Mouse (Mus musculus) heart, adult 2 months (tissue): ENCODE data around the gene Oip5. TPM values are rescaled to one million over a fixed set of nuclear protein-coding genes. Genes with fewer than 3 reads are reported as not detected.
"Not testable (repeated sequence)": the region's sequence is repeated elsewhere in the genome, so short reads cannot be mapped to it uniquely, and the experiment has no call there.

Experiments
- DNase-seq, 2 experiments: peaks; one replicate each; pipeline ENCODE4 v3.0.0; 2021
- H3K27ac ChIP-seq: fragments of 200-600 bp; 2 replicates; pipeline ENCODE4 v1.8.1; 2022
- H3K27me3 ChIP-seq: fragments of 200-500 bp; 2 replicates; pipeline ENCODE4 v1.6.1; 2012; ENCODE audit warnings: mild to moderate bottlenecking, low read length, inconsistent platforms, mixed read lengths; ENCODE audit not compliant: control insufficient read depth, insufficient read depth
- H3K36me3 ChIP-seq: fragments of 200-500 bp; 2 replicates; pipeline ENCODE4 v1.6.1; 2012; ENCODE audit warnings: low read length, inconsistent platforms; ENCODE audit not compliant: control insufficient read depth, insufficient read depth
- H3K4me1 ChIP-seq: fragments of 200-500 bp; 2 replicates; pipeline ENCODE4 v1.6.1; 2011; ENCODE audit warnings: low read length; ENCODE audit not compliant: control insufficient read depth, insufficient read depth
- H3K4me3 ChIP-seq: fragments of 200-600 bp; 2 replicates; pipeline ENCODE4 v1.8.1; 2022
- H3K79me2 ChIP-seq: fragments of 200-500 bp; replicated peaks from 2 replicates; pipeline ENCODE4 v1.6.1; 2012; ENCODE audit warnings: mild to moderate bottlenecking, inconsistent platforms, low read length, moderate library complexity, mixed read lengths; ENCODE audit not compliant: control insufficient read depth, insufficient read depth
- H3K9ac ChIP-seq: fragments of 200-500 bp; 2 replicates; pipeline ENCODE4 v1.6.1; 2012; ENCODE audit warnings: low read depth, mild to moderate bottlenecking, control low read depth, inconsistent platforms, low read length, mixed read lengths
- CTCF ChIP-seq: fragments of 200-600 bp; IDR thresholded peaks from 2 replicates; pipeline ENCODE4 v1.8.1; 2022; ENCODE audit warnings: antibody characterized with exemption, mild to moderate bottlenecking, moderate library complexity
- EP300 ChIP-seq: fragments of 200-500 bp; IDR thresholded peaks from 2 replicates; pipeline ENCODE4 v1.6.1; 2011; ENCODE audit warnings: low read depth, low read length, control low read depth; ENCODE audit not compliant: insufficient read depth
- POLR2A ChIP-seq: fragments of 200-500 bp; IDR thresholded peaks from 2 replicates; pipeline ENCODE4 v1.6.1; 2011; ENCODE audit warnings: mild to moderate bottlenecking, low read depth, low read length, control low read depth; ENCODE audit not compliant: insufficient read depth
- WGBS: fragments of 180-500 bp; shearing (Covaris S2); methylation state at CpG from one replicate; pipeline ENCODE4 v1.1.7; 2018; 5-methylcytosine and 5-hydroxymethylcytosine counted together
- intact Hi-C: fragments of 180-260 bp; cut with DNase I; formaldehyde crosslinking; loops from one replicate; pipeline ENCODE4 v1.15.1; 2025
- polyA plus RNA-seq: library from polyadenylated mRNA; depleted of rRNA; stranded (reverse); fragments of >200 nt; gene quantifications from 2 replicates; pipeline ENCODE4 v1.2.3, GENCODE M21; 2012
- total RNA-seq, 2 experiments: library from RNA; stranded (reverse); gene quantifications; 2 replicates each; pipeline ENCODE4 v1.2.3; 2021

Gene Oip5
- total and polyA plus RNA-seq, 3 experiments = 0.16 to 0.37 (median 0.20) TPM

DNA sequence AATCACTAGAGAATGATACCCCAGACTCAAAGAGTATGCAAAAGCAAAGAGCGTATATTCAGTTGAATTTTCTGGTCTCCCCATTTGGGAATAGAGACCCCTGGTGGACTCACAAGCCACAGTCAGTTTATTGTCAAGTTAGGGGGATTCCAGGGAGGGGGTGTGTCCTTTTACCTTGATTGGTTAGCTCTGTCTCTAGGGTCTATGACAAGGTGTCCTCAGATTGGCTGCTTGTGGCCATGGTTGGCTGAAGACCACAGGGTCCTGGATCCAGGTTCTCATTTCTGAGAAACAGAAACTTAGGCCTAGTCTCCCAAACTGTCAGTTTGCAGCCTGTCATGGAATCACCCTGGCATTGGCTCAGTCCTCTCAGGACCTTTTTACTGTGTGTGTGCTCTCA is 18.5 kb upstream of the Oip5 start:
- H3K9ac ChIP-seq = no peak overlapping the region
- intact Hi-C loops = no loop called here
- H3K36me3 ChIP-seq = no peaks in the 10 kb centered on the region
- 94% methylated on average over 1 of the region's 1 CpGs for WGBS
- no peaks in the 10 kb centered on the region for H3K4me1 ChIP-seq
- H3K27me3 ChIP-seq = no peaks in the 10 kb centered on the region
- no peak overlapping the region for H3K27ac ChIP-seq
- DNase-seq = no peak
- H3K79me2 ChIP-seq = no peaks in the 10 kb centered on the region
- H3K4me3 ChIP-seq = no peak overlapping the region
- TF ChIP-seq CTCF = no peak
- no peak for TF ChIP-seq EP300
- no peak for TF ChIP-seq POLR2A

DNA sequence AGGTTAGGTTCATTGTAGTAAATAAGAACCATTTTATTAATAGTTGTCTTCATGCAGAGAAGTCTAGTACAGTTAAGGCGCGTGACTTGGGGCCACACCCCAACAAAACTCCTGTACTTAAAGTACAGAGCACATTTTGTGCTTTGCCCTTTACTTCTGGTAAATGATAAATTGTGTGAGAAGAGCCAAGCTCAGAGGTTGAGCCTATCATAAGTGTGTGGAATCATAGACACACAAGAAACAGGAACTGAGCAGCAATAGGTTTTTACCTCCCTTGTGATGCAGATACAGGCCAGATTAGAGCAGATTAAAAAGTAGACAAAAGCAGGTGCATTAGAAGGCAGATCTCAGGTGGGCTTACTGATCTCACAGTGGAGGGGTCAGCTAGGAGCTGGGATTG is 3.0 kb upstream of the Oip5 start:
- no peaks in the 10 kb centered on the region; the same call in 1 of the 2 replicates for H3K4me1 ChIP-seq
- no peaks in the 10 kb centered on the region for H3K36me3 ChIP-seq
- H3K27me3 ChIP-seq = no peaks in the 10 kb centered on the region
- DNase-seq = no peak
- H3K79me2 ChIP-seq = no peaks in the 10 kb centered on the region
- H3K27ac ChIP-seq = no peak overlapping the region
- WGBS = 98% methylated on average over 2 of the region's 2 CpGs
- H3K9ac ChIP-seq = no peak overlapping the region
- H3K4me3 ChIP-seq = no peak overlapping the region
- intact Hi-C loops = no loop called here
- TF ChIP-seq POLR2A = no peak
- no peak for TF ChIP-seq EP300
- TF ChIP-seq CTCF = no peak

DNA sequence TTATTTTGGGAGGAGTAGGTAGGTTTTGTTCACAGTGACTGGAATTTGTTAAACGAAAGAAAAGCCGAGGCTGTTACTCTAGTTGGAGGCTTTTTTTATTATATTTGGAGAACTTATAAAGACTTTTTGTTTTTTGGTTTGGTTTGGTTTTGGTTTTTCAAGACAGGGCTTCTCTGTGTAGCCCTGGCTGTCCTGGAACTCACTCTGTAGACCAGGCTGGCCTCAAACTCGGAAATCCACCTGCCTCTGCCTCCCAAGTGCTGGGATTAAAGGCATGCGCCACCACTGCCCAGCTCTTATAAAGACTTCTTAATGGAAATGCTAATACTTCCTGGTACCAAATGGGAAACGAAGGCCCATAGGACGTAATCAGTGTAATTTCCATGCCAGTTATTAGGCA is 733 bp upstream of the Oip5 start:
- not testable (repeated sequence) for H3K79me2 ChIP-seq, H3K27me3 ChIP-seq, H3K27ac ChIP-seq, H3K4me1 ChIP-seq, H3K36me3 ChIP-seq, DNase-seq
- Histone ChIP-seq H3K9ac (peak overlapping the region; percentile 19; the same call in 1 of the 2 replicates), H3K4me3 (peak overlapping the region; percentile 50)
- intact Hi-C loops = loop anchor here (2.0 kb wide), 1 partner anchor 24 kb away; no protein-coding TSS in a partner anchor
- 3% methylated on average over 6 of the region's 6 CpGs for WGBS

- no peak for DNase-seq
- WGBS = under 1% methylated on average over 13 of the region's 13 CpGs
- Histone ChIP-seq H3K79me2 (no peaks in the 10 kb centered on the region), H3K36me3 (no peaks in the 10 kb centered on the region), H3K4me3 (peak overlapping the region; percentile 50), H3K27me3 (no peaks in the 10 kb centered on the region), H3K27ac (peak overlapping the region; percentile 0; the same call in 1 of the 2 replicates), H3K4me1 (no peaks in the 10 kb centered on the region; the same call in 1 of the 2 replicates), H3K9ac (peak overlapping the region; percentile 71)
- TF ChIP-seq EP300 = no peak
- TF ChIP-seq CTCF = no peak
- no peak for TF ChIP-seq POLR2A
- intact Hi-C loops = loop anchor here (2.0 kb wide), 1 partner anchor 23 kb away; no protein-coding TSS in a partner anchor
Measured at GRCm38 (mm10) chr2:119617841-119618198, 449 bp downstream of the Oip5 start.

GRCm38 (mm10) chr2:119607023-119607422 is 11.2 kb downstream of the Oip5 start:
- H3K9ac ChIP-seq = no peak overlapping the region
- peaks cover 43% of the 10 kb centered on the region for H3K36me3 ChIP-seq
- TF ChIP-seq EP300 = no peak
- no peak for TF ChIP-seq POLR2A
- no peak for TF ChIP-seq CTCF
- intact Hi-C loops = no loop called here
- H3K4me1 ChIP-seq = peaks cover 3% of the 10 kb centered on the region
- 73% methylated on average over 4 of the region's 4 CpGs for WGBS
- H3K27me3 ChIP-seq = no peaks in the 10 kb centered on the region
- no peak overlapping the region for H3K4me3 ChIP-seq
- no peak overlapping the region for H3K27ac ChIP-seq
- no peaks in the 10 kb centered on the region; the same call in 1 of the 2 replicates for H3K79me2 ChIP-seq
- DNase-seq = no peak

- no peak for TF ChIP-seq CTCF
- TF ChIP-seq EP300 = no peak
- TF ChIP-seq POLR2A = no peak
- Histone ChIP-seq H3K36me3 (peaks cover 54% of the 10 kb centered on the region), H3K4me1 (peaks cover 9% of the 10 kb centered on the region), H3K27me3 (no peaks in the 10 kb centered on the region), H3K9ac (no peak overlapping the region), H3K27ac (no peak overlapping the region), H3K4me3 (no peak overlapping the region), H3K79me2 (peaks cover 1% of the 10 kb centered on the region)
- no peak for DNase-seq
- 69% methylated on average over 6 of the region's 6 CpGs for WGBS
- intact Hi-C loops = no loop called here
Measured at GRCm38 (mm10) chr2:119605361-119605973, 12.8 kb downstream of the Oip5 start.
